Mouse (Mus musculus) C2C12 (cell line): ENCODE results near the gene Vwa3a. TPM values are rescaled to one million over a fixed set of nuclear protein-coding genes. Genes with fewer than 3 reads are reported as not detected.

ENCODE experiments used
- H3K27me3 ChIP-seq: one replicate; pipeline ENCODE4 v1.6.1; 2011; ENCODE audit not compliant: control insufficient read depth, insufficient read depth, insufficient read length
- H3K36me3 ChIP-seq: one replicate; pipeline ENCODE4 v1.6.1; 2011; ENCODE audit not compliant: control insufficient read depth, insufficient read depth
- H3K4me3 ChIP-seq: one replicate; pipeline ENCODE4 v1.5.1; 2011; ENCODE audit warnings: mild to moderate bottlenecking, control low read depth; ENCODE audit not compliant: poor library complexity, insufficient read depth, severe bottlenecking
- H3K79me2 ChIP-seq: one replicate; pipeline ENCODE4 v1.6.1; 2011; ENCODE audit not compliant: control insufficient read depth, insufficient read depth
- H3K79me3 ChIP-seq: one replicate; pipeline ENCODE4 v1.6.1; 2011; ENCODE audit warnings: low read depth, control low read depth
- H3ac ChIP-seq: one replicate; pipeline ENCODE3; 2011; ENCODE audit warnings: low read depth; ENCODE audit not compliant: control insufficient read depth, insufficient read length
- CEBPB ChIP-seq: IDR thresholded peaks from one replicate; pipeline ENCODE4 v1.6.1; 2011; ENCODE audit warnings: low read depth, mild to moderate bottlenecking, control low read depth, moderate library complexity
- CTCF ChIP-seq: IDR thresholded peaks from one replicate; pipeline ENCODE4 v1.5.1; 2011; ENCODE audit not compliant: control insufficient read depth, insufficient read depth, insufficient read length
- FOSL1 ChIP-seq: IDR thresholded peaks from one replicate; pipeline ENCODE4 v1.8.0; 2011; ENCODE audit warnings: mild to moderate bottlenecking, low read length; ENCODE audit not compliant: poor library complexity, insufficient read depth, severe bottlenecking
- MAX ChIP-seq: IDR thresholded peaks from one replicate; pipeline ENCODE4 v1.6.1; 2011; ENCODE audit warnings: mild to moderate bottlenecking, control low read depth
- MYOD1 ChIP-seq: IDR thresholded peaks from one replicate; pipeline ENCODE4 v1.6.1; 2011; ENCODE audit warnings: low read depth; ENCODE audit not compliant: control insufficient read depth, insufficient read length
- MYOG ChIP-seq: IDR thresholded peaks from one replicate; pipeline ENCODE4 v1.6.1; 2011; ENCODE audit not compliant: control insufficient read depth, insufficient read length; ENCODE audit errors: extremely low read depth
- USF1 ChIP-seq: IDR thresholded peaks from one replicate; pipeline ENCODE4 v1.6.1; 2011; ENCODE audit warnings: low read depth, mild to moderate bottlenecking, control low read depth, moderate library complexity
- polyA plus RNA-seq: library from polyadenylated mRNA; unstranded; fragments of >200 nt; fragmentation: generic; extraction: Trizol; gene quantifications from one replicate; pipeline ENCODE4 v1.2.1, GENCODE M21; 2012; ENCODE audit warnings: missing spikeins

The Vwa3a gene
- polyA plus RNA-seq, 1 experiment, result 0.02 TPM

DNA sequence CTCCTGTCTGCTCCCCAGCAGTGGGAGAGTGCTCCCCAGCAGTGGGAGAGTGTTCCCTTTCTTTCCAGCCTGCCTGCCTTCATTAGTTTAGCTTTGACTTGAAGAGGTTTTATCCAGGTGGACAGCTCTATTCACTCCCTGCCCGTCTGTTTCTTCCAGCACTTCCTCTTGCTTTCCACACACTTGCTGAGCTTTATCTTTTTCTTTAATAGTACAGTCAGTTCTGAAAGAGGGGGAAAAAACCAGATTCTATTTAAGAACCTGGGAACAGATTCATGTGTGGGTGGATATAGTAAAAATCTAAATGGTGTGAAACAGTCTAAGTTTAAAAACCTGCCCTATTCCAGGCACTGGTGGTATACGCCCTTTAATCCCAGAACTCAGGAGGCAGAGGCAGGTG lies 86.0 kb downstream of the Vwa3a start:
- Histone ChIP-seq H3K79me3 (no peaks in the 10 kb centered on the region), H3K27me3 (peaks cover 9% of the 10 kb centered on the region), H3K36me3 (no peaks in the 10 kb centered on the region), H3K79me2 (no peaks in the 10 kb centered on the region), H3ac (no peak overlapping the region), H3K4me3 (no peak overlapping the region)
- TF ChIP-seq CEBPB (no peak), MAX (no peak), MYOD1 (no peak), FOSL1 (no peak), CTCF (no peak), USF1 (no peak), MYOG (no peak)

GRCm38 (mm10) chr7:120826408-120826807 lies 87.3 kb downstream of the Vwa3a start:
- Histone ChIP-seq H3K27me3 (peaks cover 9% of the 10 kb centered on the region), H3ac (no peak overlapping the region), H3K4me3 (no peak overlapping the region), H3K79me2 (no peaks in the 10 kb centered on the region), H3K79me3 (no peaks in the 10 kb centered on the region), H3K36me3 (no peaks in the 10 kb centered on the region)
- TF ChIP-seq USF1 (no peak), MAX (no peak), FOSL1 (no peak), CEBPB (no peak), MYOD1 (no peak), CTCF (peak; percentile 79), MYOG (no peak)

DNA sequence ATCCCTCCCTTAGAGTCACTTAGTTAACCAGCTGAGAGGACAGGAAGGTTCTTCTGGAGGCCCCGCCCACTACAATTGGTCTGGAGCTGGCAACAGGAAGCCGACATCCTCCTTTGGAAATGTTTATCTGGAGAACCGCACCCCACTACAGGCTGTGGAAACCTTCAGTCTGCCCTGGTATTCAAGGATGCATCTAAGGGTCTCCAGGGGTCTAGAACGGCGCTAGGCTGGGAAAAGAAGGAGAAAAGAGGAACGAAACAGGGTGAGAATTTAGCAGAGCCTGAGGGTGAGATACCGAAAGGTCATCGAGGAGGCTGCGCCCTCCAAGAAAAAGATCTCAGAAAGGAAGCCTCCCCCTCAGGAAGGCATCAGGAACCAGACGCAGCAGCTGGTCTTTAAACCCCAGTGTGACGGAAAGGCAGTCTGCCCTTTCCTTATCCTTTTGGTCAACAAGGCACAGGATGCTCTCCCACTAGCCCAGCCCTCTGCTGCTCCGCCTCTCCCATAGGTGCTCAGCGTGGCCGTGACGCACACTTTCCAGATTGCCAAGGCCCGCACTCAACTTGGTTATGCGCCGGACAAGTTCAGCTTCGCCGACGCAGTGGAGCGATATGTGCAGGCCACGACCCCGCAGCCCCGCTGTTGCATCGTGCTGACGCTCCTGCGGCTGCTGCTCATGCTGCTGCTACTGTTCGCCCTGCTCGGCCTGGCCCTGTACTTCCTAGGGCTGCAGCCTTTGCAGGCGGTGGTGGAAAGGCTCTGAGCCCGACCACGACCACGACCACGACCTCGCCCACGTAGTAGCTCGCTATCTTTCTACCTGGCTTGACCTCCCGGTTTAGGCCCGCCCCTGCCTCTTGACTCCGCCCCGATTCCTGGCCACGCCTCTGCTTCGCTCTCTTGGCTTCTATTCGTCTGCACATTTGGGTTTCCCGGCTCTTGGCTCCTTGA lies 91.6 kb downstream of the Vwa3a start:
- peak overlapping the region; percentile 32 for H3K4me3 ChIP-seq
- H3K27me3 ChIP-seq, result no peaks in the 10 kb centered on the region
- no peaks in the 10 kb centered on the region for H3K79me3 ChIP-seq
- no peak for TF ChIP-seq MYOD1
- TF ChIP-seq CEBPB, result no peak
- TF ChIP-seq CTCF, result no peak
- no peaks in the 10 kb centered on the region for H3K36me3 ChIP-seq
- H3K79me2 ChIP-seq, result no peaks in the 10 kb centered on the region
- peak overlapping the region; percentile 73 for H3ac ChIP-seq

GRCm38 (mm10) chr7:120834426-120834825 lies 95.3 kb downstream of the Vwa3a start:
- TF ChIP-seq FOSL1 (no peak), CTCF (no peak), MAX (no peak), CEBPB (no peak), MYOD1 (no peak), MYOG (no peak), USF1 (no peak)
- no peaks in the 10 kb centered on the region for H3K79me3 ChIP-seq
- no peaks in the 10 kb centered on the region for H3K27me3 ChIP-seq
- no peak overlapping the region for H3ac ChIP-seq
- peak overlapping the region; percentile 38 for H3K4me3 ChIP-seq
- H3K36me3 ChIP-seq, result no peaks in the 10 kb centered on the region
- H3K79me2 ChIP-seq, result no peaks in the 10 kb centered on the region

DNA sequence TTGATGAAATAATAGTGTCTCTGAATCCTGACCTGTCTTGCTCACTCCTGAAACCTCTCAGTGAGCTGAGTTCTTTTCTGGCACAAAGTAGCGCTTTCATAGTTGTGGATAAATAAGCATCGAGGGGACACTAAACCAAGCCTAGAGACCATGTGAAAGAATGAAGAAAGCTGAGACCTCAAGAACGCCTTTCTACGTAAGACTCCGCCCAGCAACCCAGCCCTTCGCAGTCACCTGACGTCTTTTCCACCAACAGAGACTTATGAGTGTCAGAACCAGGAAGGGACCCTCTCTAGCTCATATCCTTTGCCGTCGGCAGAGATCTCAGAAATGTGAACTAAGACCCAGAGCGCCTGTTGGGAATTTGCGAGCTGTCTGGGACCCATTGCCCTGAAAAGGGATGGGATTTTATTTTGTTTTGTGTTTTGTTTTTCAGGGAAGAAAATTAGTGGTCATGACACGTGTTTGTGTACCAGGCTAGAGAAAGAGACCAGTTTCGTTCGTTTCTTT lies 95.8 kb downstream of the Vwa3a start:
- TF ChIP-seq FOSL1 (no peak), CTCF (no peak), USF1 (peak; percentile 93), CEBPB (no peak), MYOD1 (no peak), MAX (no peak), MYOG (no peak)
- H3K36me3 ChIP-seq, result no peaks in the 10 kb centered on the region
- H3K79me3 ChIP-seq, result no peaks in the 10 kb centered on the region
- H3K79me2 ChIP-seq, result no peaks in the 10 kb centered on the region
- H3K4me3 ChIP-seq, result peak overlapping the region; percentile 38
- no peaks in the 10 kb centered on the region for H3K27me3 ChIP-seq
- no peak overlapping the region for H3ac ChIP-seq
